7 mouse cellular contexts compared by ENCODE assay signal in genomic region chr8:122611295-122612133, GRCm38 (mm10). TPM values are rescaled to one million over a fixed set of nuclear protein-coding genes. Genes with fewer than 3 reads are reported as not detected.
DNase-seq lines count a peak whose midpoint lies in the region; ATAC-seq lines count a peak whose summit lies in the region.

TSS of gene Galns (minus strand) at chr8:122611463.
TSS of gene Trappc2l (plus strand) at chr8:122611640.

- no peaks in the 10 kb centered on the region for H3K9me3 ChIP-seq in intestine, embryonic 15.5 days
- H3K9me3 ChIP-seq in midbrain, embryonic 10.5 days (replicated peaks), result no peaks in the 10 kb centered on the region

- peak within 1 kb of the TSS; percentile 60 for H3K4me3 ChIP-seq in intestine, embryonic 15.5 days (replicated peaks)
- H3K4me3 ChIP-seq in midbrain, embryonic 10.5 days, result peak within 1 kb of the TSS; percentile 80

- peaks cover 21% of the 10 kb centered on the region for H3K4me1 ChIP-seq in intestine, embryonic 15.5 days (replicated peaks)
- H3K4me1 ChIP-seq in midbrain, embryonic 10.5 days, result peaks cover 24% of the 10 kb centered on the region

- intact Hi-C loops in gastrocnemius, postnatal 36 days (cut with DNase I), result no loop called here
- intact Hi-C loops in left cerebral cortex, postnatal 25 days (cut with DNase I), result loop anchor here (10.0 kb wide), 1 partner anchor 453 kb away; the partner anchor contains the start of gene Spg7

- peak within 1 kb of the TSS; percentile 86 for H3K27ac ChIP-seq in intestine, embryonic 15.5 days
- peak within 1 kb of the TSS; percentile 89 for H3K27ac ChIP-seq in midbrain, embryonic 10.5 days (replicated peaks)

- under 1% methylated on average over 47 of the region's 57 CpGs for WGBS in intestine, embryonic 15.5 days
- WGBS in midbrain, embryonic 10.5 days, result under 1% methylated on average over 57 of the region's 57 CpGs

- DNase-seq in adrenal gland, adult 2 months, result peak; percentile 97
- DNase-seq in embryo, embryonic 11.5 days (ENCODE audit: low read depth, low spot score), result peak; percentile 98
- DNase-seq in gastrocnemius, postnatal 36 days, result peak; percentile 92 to 94
- DNase-seq in left cerebral cortex, postnatal 25 days (ENCODE audit: low spot score in 2 of 2), result peak; percentile 93 to 97
- peak; percentile 98 for DNase-seq in midbrain, embryonic 10.5 days (ENCODE audit: low spot score)
- DNase-seq in right cerebral cortex, postnatal 4 days, result peak; percentile 88

- H3K4me2 ChIP-seq in intestine, embryonic 15.5 days (replicated peaks), result peak within 1 kb of the TSS; percentile 83

- ATAC-seq in intestine, embryonic 15.5 days, result peak; percentile 98

- peaks cover 2% of the 10 kb centered on the region; the same call in 1 of the 2 replicates for H3K36me3 ChIP-seq in intestine, embryonic 15.5 days
- H3K36me3 ChIP-seq in midbrain, embryonic 10.5 days, result 0 out of 2 replicates have a peak, but pooled peaks cover 14% of the 10 kb centered on the region

- H3K27me3 ChIP-seq in intestine, embryonic 15.5 days (replicated peaks), result no peaks in the 10 kb centered on the region
- H3K27me3 ChIP-seq in midbrain, embryonic 10.5 days (ENCODE audit: low read depth, poor library complexity, severe bottlenecking), result no peaks in the 10 kb centered on the region

- peak within 1 kb of the TSS; percentile 72 for H3K9ac ChIP-seq in intestine, embryonic 15.5 days

RNA-seq across cellular contexts. Expression of gene Galns, which starts in this region (rescaled TPM):
- total RNA-seq in adrenal gland, adult 2 months (2021), result 1 to 10 TPM; 6.0 to 7.8 TPM
- 6.8 and 8.0 TPM in 2 replicates for polyA plus RNA-seq in adrenal gland, adult 2 months (2012; rRNA removed)
- 1 to 10 TPM; 1.3 to 1.6 TPM for total RNA-seq in gastrocnemius, postnatal 36 days (2021)
- polyA plus RNA-seq in intestine, embryonic 15.5 days (2015; fragmentation: Nextera tagmentation; extraction: Ambion mirVana), result 17.1 and 18.8 TPM in 2 replicates
- 1 to 10 TPM; 7.4 to 9.1 TPM for total RNA-seq in left cerebral cortex, postnatal 25 days (2021)
- 6.6 and 7.7 TPM in 2 replicates for polyA plus RNA-seq in midbrain, embryonic 10.5 days (2016; fragmentation: Nextera tagmentation; extraction: Ambion mirVana)

RNA-seq across cellular contexts. Expression of gene Trappc2l, which starts in this region (rescaled TPM):
- 10 to 100 TPM; 53.8 to 55.5 TPM for total RNA-seq in adrenal gland, adult 2 months (2021)
- polyA plus RNA-seq in adrenal gland, adult 2 months (2012; rRNA removed), result 159 and 161 TPM in 2 replicates
- total RNA-seq in gastrocnemius, postnatal 36 days (2021), result 10 to 100 TPM; 38.2 to 40.6 TPM
- polyA plus RNA-seq in intestine, embryonic 15.5 days (2015; fragmentation: Nextera tagmentation; extraction: Ambion mirVana), result 58.0 and 76.0 TPM in 2 replicates
- 10 to 100 TPM; 81.3 to 87.8 TPM for total RNA-seq in left cerebral cortex, postnatal 25 days (2021)
- 51.0 and 61.2 TPM in 2 replicates for polyA plus RNA-seq in midbrain, embryonic 10.5 days (2016; fragmentation: Nextera tagmentation; extraction: Ambion mirVana)

Comparison
In these comparisons a context has a peak if more than half of its experiments do, and no peak if none do; other contexts are left out.
1. Peak in every context shown above with its lines: DNase-seq, ATAC-seq, H3K4me3 ChIP-seq and H3K27ac ChIP-seq.